Mouse (Mus musculus) ES-E14 (cell line): ENCODE results near the gene Klk15. TPM values are rescaled to one million over a fixed set of nuclear protein-coding genes. Genes with fewer than 3 reads are reported as not detected.

Source experiments
- DNase-seq: peaks from one replicate; pipeline ENCODE4 v3.0.0-alpha.2; 2013; ENCODE audit warnings: low read depth, low spot score
- H3K27ac ChIP-seq: 2 replicates; pipeline ENCODE4 v1.5.1; 2012; ENCODE audit warnings: low read depth, mild to moderate bottlenecking, low read length, moderate library complexity, mixed read lengths; ENCODE audit not compliant: poor library complexity, insufficient read depth, severe bottlenecking
- H3K36me3 ChIP-seq: 2 replicates; pipeline ENCODE4 v1.6.1; 2012; ENCODE audit warnings: mild to moderate bottlenecking, low read length, moderate library complexity, mixed read lengths; ENCODE audit not compliant: control insufficient read depth, poor library complexity, insufficient read depth, severe bottlenecking
- H3K4me1 ChIP-seq, 2 experiments: fragments of 150-350 bp in 1 of 2; sonication (generic) in 1 of 2; 2 replicates each; pipeline ENCODE4 v1.6.1; 2012; ENCODE audit warnings: low read length in 2 of 2, mild to moderate bottlenecking in 1 of 2, mixed read lengths in 1 of 2; ENCODE audit not compliant: control insufficient read depth in 2 of 2, insufficient read depth in 2 of 2, poor library complexity in 1 of 2
- H3K4me3 ChIP-seq, 2 experiments: fragments of 150-350 bp in 1 of 2; sonication (generic) in 1 of 2; 2 replicates each; pipeline ENCODE4 v1.5.1; 2012; ENCODE audit warnings: low read length in 2 of 2, low read depth in 1 of 2, mild to moderate bottlenecking in 1 of 2, mixed read lengths in 1 of 2; ENCODE audit not compliant: insufficient read depth in 1 of 2, poor library complexity in 1 of 2, severe bottlenecking in 1 of 2
- H3K9ac ChIP-seq: 2 replicates; pipeline ENCODE4 v1.6.1; 2012; ENCODE audit warnings: low read depth, mild to moderate bottlenecking, low read length, mixed read lengths; ENCODE audit not compliant: poor library complexity, insufficient read depth, severe bottlenecking
- H3K9me3 ChIP-seq: fragments of 150-350 bp; sonication (generic); 2 replicates; pipeline ENCODE4 v1.6.1; 2012; ENCODE audit warnings: low read depth, mild to moderate bottlenecking, low read length; ENCODE audit not compliant: control insufficient read depth, insufficient read depth
- CHD2 ChIP-seq: IDR thresholded peaks from 2 replicates; pipeline ENCODE4 v1.6.1; 2014; ENCODE audit warnings: mild to moderate bottlenecking, low read depth, low read length, inconsistent platforms
- HCFC1 ChIP-seq: IDR thresholded peaks from 2 replicates; pipeline ENCODE4 v1.6.1; 2012; ENCODE audit warnings: low read length, inconsistent platforms, borderline replicate concordance; ENCODE audit not compliant: insufficient read depth
- MAFK ChIP-seq: IDR thresholded peaks from 2 replicates; pipeline ENCODE4 v1.6.1; 2014; ENCODE audit warnings: mild to moderate bottlenecking, low read depth, low read length, inconsistent platforms; ENCODE audit not compliant: insufficient read depth
- ZC3H11A ChIP-seq: IDR thresholded peaks from 2 replicates; pipeline ENCODE4 v1.6.1; 2012; ENCODE audit warnings: low read depth, mild to moderate bottlenecking, inconsistent platforms, low read length, borderline replicate concordance
- ZNF384 ChIP-seq: IDR thresholded peaks from 2 replicates; pipeline ENCODE4 v1.6.1; 2012; ENCODE audit warnings: low read depth, low read length, inconsistent platforms
- in situ Hi-C, 2 experiments: fragments of 600-800 bp; cut with MboI; formaldehyde crosslinking; loops; one replicate each; pipeline ENCODE4 v1.15.1; 2025; ENCODE audit warnings: low sequenced_read_pairs in 2 of 2, inconsistent platforms in 1 of 2; ENCODE audit not compliant: unreplicated experiment in 2 of 2
- total RNA-seq: library from RNA; depleted of rRNA; stranded (reverse); fragments of 300-350 nt; gene quantifications from 2 replicates; pipeline ENCODE4 v1.2.3, GENCODE M21; 2012; rRNA removed

Klk15 gene
- total RNA-seq, 1 experiment, result not detected

GRCm38 (mm10) chr7:43985657-43986056, 52.1 kb downstream of the Klk15 start:
- Histone ChIP-seq H3K27ac (no peak overlapping the region), H3K4me1 (peaks cover 0 to 2% of the 10 kb centered on the region in 2 experiments; a peak in 1 of 4 replicates), H3K4me3 (no peak overlapping the region), H3K9me3 (no peaks in the 10 kb centered on the region), H3K36me3 (no peaks in the 10 kb centered on the region), H3K9ac (no peak overlapping the region)
- DNase-seq, result no peak
- in situ Hi-C loops, result no loop called here
- TF ChIP-seq HCFC1 (no peak), ZNF384 (no peak), ZC3H11A (no peak), CHD2 (no peak), MAFK (no peak)

Other genes starting within 250 kb of the Klk15 start
- 0.18 TPM in 1 of 2 replicates, not detected in the other for gene Klk14, start 243.3 kb upstream of the Klk15 start, total RNA-seq
- gene Klk13, start 221.2 kb upstream of the Klk15 start, total RNA-seq, result 0.36 and 1.5 TPM in 2 replicates
- gene Klk12, start 164.8 kb upstream of the Klk15 start, total RNA-seq, result not detected in 2 replicates
- 1.7 and 2.4 TPM in 2 replicates for gene Klk11, start 159.1 kb upstream of the Klk15 start, total RNA-seq
- 4.4 TPM in 2 replicates for gene Klk10, start 152.7 kb upstream of the Klk15 start, total RNA-seq
- gene Klk9, start 141.8 kb upstream of the Klk15 start, total RNA-seq, result 0.13 TPM in 1 of 2 replicates, not detected in the other
- gene Klk8, start 136.2 kb upstream of the Klk15 start, total RNA-seq, result 24.9 and 63.7 TPM in 2 replicates
- gene Klk7, start 122.4 kb upstream of the Klk15 start, total RNA-seq, result 0.16 and 0.49 TPM in 2 replicates
- gene Klk6, start 109.2 kb upstream of the Klk15 start, total RNA-seq, result 0.21 and 0.54 TPM in 2 replicates
- not detected in 2 replicates for gene Klk5, start 91.8 kb upstream of the Klk15 start, total RNA-seq
- gene Klk4, start 52.6 kb upstream of the Klk15 start, total RNA-seq, result not detected in 2 replicates
- not detected in 2 replicates for gene Klk1b8, start 16.9 kb downstream of the Klk15 start, total RNA-seq
- gene Klk1b1, start 33.0 kb downstream of the Klk15 start, total RNA-seq, result not detected in 2 replicates
- gene Klk1b9, start 42.3 kb downstream of the Klk15 start, total RNA-seq, result not detected in 2 replicates
- gene Klk1b11, start 62.1 kb downstream of the Klk15 start, total RNA-seq, result not detected in 2 replicates
- not detected in 2 replicates for gene Klk1b26, start 78.4 kb downstream of the Klk15 start, total RNA-seq
- not detected in 2 replicates for gene Klk1b27, start 118.5 kb downstream of the Klk15 start, total RNA-seq
- gene Klk1b21, start 168.6 kb downstream of the Klk15 start, total RNA-seq, result not detected in 2 replicates
- not detected in 2 replicates for gene Klk1b22, start 178.9 kb downstream of the Klk15 start, total RNA-seq
- gene Klk1b16, start 203.0 kb downstream of the Klk15 start, total RNA-seq, result not detected in 2 replicates